Mouse (Mus musculus) lung, adult 18-20 months (tissue): ENCODE measurements around the gene Sigmar1.
"Not testable (repeated sequence)": the region's sequence is repeated elsewhere in the genome, so short reads cannot be mapped to it uniquely, and the experiment has no call there.

Experiments used
- DNase-seq, 2 experiments: peaks; one replicate each; pipeline ENCODE4 v3.0.0; 2022; ENCODE audit warnings: mixed read lengths in 2 of 2

The Sigmar1 gene

DNA sequence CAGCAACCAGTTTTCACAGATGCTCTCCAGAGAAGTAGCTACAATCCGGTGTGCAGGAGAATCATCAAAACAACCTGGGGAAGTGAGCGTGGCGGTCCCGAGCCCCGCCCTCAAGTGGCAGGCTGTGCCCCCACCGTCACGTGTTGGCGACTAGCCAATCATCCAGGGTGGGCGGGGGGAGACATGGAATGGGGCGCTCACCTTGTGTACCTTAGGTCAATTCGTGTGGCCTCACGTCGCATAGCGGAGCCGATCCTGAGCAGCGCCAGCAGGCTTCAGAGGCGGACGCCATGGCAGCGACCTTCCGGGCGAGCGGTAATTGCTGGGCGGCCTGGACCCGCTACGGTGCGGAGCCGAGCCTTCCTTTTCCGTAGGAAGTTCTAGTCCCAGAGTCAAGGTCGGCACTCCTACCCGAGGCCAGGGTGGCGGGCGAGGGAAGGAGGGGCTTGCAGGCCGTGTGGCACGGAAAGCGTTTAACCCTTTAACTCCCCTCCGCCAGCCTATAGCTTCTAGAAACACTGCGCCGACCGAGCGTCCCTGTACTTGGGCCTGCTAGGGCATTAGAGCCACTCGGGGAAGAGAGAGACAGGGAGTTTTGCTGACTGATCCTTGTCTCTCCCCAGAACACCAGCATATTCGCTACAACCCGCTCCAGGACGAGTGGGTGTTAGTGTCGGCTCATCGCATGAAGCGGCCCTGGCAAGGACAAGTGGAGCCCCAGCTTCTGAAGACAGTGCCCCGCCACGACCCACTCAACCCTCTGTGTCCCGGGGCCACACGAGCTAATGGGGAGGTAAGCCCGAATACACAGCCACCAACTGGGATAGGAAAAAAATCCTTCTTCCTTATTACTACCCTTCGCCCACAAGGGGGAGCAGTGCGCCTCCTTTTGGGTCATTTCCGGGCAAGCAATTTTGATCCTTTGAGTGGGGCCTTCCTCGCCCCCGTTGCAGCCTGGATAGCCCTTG lies at the start of gene Sigmar1:
Gene Sigmar1, minus strand, starts transcription at position 820 of the 968 bp plus-strand sequence.
- DNase-seq, result peak; percentile 88 to 91

DNA sequence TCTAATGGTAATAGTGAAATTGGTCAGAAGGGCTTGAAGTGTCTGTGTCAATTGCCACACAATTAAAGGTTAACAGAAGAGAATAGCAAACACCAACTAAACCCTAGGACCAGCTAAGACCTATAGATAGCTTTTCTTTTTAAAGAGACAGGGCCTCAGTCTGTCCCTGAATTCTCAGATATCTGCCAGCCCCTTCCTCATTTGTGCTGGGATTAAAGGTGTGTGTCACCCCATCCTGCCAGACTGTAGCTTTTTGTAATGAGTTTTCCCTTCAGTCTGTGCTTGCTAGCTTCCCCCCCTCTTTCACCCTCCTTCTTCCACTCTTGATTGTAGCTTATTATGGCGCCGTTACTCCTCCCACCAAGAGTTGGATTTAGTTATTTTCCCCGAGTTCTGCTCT lies 27.2 kb upstream of the Sigmar1 start:
- not testable (repeated sequence) for DNase-seq

DNA sequence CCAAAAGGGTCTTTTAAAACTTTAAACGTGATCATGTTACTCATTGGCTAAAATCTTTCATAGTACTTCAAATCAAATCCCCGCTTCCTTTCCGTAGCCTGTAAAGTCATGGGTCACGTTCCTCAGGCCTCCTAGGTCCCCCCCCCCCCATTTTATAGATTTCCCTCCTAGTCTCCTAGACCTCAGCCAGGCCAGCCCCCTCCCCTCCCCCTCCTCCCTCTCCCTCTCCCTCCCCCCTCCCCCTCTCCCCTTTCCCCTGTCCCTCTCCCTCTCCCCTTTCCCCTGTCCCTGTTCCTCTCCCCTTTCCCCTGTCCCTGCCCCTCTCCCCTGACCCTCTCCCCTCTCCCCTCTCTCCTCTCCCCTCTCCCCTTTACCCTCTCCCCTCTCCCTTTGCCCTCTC lies 26.8 kb upstream of the Sigmar1 start:
- DNase-seq, result not testable (repeated sequence)

DNA sequence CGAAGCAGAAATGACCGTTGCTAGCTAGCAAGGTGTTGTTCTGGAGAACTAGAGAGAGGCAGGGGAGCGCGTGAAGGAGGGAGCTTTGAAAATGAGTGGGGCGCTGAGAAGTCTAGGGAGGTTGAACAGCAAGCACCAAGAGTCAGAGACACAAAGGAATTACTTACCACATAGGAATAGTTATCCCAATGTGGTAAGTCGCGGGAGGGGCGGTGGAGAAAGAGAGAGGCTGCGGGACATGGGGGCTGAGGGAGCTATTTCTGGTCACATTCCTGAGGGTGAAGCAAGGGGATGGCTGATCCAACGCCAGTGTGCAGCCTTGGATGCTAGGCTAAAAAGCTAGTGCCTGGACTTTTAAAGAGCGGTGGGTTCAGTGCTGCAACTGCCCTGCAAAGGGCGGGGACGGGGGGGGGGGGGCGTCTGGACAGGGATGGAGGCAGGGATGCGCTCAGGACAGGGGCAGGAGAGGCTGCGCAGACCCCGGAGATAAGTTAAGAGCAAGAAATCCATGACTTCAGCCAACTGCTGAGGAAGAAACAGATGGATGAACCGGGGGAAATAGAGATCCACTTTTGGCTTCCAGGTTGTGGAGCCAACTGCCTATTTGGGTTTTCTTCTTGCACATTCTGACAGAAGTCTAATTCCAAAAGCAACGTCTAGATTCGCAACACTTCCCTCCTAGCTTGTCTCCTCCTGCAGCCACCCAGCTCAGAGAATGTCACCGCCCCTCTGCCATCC lies 26.0 kb upstream of the Sigmar1 start:
- not testable (repeated sequence) for DNase-seq

DNA sequence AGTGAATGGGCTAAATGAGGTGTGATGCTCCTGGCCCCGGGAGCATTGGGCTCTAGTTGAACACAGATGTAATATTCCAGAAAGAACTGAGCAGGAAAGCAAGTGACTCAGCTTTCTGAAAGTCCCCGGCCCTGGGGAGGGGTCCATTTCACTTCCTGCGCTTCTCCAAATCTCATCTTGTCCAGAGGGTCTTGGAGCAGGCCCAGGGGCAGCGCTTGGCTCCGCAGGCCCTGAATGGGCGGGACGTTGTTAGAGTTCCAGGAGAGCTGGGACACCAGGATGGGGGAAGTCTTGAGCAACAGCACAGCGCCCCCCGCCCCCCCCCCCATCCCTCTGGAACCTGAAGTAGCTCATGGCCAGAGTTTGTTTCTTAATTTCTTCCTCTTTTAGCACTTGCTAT lies 25.3 kb upstream of the Sigmar1 start:
- DNase-seq, result not testable (repeated sequence)

DNA sequence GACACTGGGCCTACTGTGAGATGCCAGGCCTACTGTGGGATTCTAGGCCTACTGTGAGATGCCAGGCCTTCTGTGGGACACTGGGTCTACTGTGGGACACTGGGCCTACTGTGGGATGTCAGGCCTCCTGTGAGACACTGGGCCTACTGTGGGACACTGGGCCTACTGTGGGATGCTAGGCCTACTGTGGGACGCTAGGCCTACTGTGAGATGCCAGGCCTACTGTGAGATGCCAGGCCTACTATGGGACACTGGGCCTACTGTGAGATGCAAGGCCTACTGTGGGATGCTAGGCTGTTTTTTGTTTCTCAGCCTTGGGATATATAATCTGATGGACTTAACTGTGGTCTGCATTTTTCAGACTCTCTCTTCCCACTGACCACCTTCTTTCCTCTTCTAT lies 19.9 kb upstream of the Sigmar1 start:
- not testable (repeated sequence) for DNase-seq

DNA sequence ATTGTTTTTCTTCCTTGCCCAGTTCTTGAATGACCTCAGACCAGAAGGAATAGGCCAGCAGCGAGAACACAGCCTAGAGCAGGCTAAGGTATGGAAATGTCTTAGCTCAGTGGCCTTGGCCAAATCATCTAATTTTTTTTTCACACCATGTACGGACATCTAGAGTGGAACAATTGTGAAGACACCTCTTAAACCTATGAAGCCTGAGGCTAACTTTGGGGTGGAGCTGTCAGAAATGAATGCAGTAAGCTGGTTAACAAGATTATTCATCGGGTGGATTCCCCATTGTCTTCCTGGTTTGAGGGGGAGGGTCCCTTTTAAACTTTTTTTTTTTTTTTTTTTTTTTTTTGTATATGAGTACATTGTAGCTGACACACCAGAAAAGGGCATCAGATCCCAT lies 18.5 kb upstream of the Sigmar1 start:
- DNase-seq, result not testable (repeated sequence)

DNA sequence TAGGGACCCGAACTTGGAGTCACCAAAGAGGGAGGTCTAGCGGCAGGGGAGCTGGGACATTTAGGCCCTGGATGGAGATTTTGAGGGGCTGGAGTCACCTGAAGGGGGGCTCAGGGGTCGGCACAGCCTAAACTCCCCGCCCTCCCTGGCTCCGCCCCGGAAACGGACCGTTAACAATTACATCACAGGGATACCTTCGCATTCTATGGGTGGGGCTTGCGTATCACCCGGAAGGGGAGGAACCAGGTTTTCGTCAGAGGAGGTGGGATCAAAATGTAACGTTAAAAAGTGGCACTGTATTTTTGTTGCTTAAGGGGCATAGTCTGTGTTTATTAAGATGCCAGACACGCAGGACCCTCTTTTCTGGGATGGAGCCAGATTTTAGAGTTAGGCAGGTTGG lies 18.0 kb upstream of the Sigmar1 start, which contains the start of gene Ccl27a:
Gene Ccl27a, minus strand, starts transcription at position 246 of the 400 bp plus-strand sequence.
- DNase-seq, result peak; percentile 89 to 93

DNA sequence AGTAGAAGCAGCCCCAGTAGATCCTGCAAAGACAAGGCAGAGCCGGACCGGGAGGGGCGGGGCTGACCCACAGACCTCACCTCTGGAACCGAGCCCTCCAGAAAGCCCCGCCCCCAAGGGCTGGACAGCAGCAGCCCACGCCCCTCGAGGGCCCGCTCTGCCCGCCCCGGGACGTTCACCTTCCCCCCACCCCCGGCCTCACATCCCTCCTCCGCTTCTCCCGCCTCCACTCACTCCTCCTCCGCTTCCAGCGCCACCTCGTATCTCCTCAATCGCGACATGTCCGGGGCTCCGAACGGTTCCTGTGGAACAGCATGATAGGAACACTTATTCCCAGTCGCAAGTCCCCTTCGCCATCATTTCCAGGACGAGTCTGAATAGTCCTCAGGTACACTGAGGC lies 17.5 kb upstream of the Sigmar1 start:
- DNase-seq, result peak; percentile 83 to 88

DNA sequence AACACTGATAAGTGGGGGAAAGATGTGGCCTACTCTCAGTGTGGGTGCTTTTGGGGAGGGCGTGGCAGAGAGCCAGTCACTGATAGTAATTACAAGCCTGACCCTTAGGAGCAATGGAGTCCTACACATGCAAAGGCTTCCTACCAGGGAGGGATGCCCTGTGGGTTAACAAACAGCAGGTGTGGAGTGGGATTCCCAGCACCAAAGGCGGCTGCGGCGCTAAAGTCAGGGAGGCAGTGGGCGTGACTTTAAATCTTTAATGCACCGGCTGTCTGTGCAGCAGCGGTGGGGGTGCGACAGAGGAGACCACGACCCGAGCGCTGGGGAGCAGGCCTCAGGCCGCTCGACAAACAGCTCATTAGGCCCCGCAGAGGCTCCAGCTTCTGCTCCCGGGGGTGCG lies 17.0 kb upstream of the Sigmar1 start:
- DNase-seq, result not testable (repeated sequence)

DNA sequence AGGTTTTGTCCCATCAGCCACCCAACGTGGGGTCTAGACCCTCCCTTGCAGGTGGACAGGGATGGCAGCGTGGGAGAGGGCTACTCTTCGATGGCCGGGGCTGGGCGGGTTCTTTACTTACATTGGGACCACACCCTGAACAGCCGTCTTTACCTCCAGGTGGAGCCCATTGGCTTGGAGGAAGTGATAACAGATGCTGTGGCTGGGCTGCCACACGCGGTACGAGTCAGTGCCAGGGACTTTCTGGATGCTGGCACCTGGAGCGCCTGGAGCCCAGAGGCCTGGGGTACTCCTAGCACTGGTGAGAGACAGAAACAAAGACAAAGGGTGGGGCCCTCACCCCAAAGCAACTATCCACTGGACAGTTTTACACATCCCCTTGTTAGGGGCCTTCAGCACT lies 11.3 kb upstream of the Sigmar1 start:
- not testable (repeated sequence) for DNase-seq

DNA sequence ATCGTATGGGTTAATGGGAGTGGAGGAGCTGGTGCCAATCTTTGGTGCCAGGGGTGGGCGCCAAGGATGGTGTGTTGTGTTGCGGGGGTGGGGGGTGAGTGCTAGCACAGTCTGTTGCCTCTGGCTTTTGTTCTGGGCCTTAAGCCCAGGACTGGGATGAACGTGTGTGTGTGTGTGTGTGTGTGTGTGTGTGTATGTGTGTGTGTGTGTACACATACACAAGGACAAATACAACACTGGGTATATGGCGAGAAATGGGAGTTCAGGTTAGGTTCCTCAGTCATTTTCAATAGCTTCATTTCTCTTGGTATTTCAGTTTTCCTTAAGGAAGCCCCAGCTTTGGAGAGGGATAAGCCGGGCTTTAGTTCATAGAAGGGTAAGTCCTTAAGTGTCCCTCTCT lies 7.2 kb upstream of the Sigmar1 start:
- DNase-seq, result not testable (repeated sequence)

DNA sequence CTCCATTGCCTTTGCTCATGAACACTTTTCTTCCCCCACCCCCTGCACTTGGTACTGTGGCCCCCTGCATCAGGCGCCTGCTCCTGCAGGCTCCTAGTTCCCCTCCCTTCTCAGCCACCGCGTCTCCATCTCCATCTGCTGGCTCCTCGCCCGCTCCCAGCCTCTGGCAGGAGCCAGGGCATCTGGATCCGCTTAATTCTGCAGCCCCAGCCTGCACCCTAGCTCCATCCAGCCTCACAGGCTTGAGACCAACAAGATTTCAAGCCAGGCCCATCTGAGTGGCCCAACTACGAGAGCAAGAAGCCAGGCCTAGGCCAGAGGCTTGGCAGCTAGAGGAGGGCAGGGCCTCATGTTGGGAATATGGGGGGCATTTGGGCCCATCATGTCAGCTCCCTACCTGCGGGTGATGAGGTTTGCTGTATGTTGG lies 6.7 kb upstream of the Sigmar1 start:
- DNase-seq, result peak; percentile 38 to 40

DNA sequence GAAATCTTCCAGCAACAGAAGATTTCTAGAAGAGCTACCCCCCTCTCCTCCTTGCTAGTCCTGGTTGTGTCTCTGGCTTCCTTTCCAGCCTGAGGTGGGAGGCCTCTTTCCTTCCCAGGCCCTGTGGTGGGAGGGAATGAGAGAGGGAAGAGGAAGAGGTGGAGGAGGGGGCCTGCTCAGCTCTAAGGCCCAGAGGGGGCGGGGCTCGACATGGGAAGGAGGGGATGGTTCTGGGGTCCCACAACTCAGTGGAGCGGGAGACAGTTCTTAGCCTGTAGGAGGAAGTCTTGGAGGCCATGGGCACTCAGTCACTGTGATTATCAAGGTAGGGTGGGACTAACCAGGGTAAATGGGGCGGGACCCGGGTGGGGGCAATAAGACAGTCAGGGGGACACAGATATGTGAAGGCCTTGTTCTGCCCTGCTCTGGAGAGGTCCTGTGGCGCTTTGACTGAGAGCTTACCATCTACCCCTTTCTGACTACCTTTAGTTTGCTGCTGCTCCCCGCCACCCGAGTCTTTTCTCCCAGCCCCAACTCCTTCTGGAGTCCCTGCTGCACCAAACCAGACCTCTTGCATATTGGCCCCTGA lies 6.2 kb upstream of the Sigmar1 start:
- no peak for DNase-seq

DNA sequence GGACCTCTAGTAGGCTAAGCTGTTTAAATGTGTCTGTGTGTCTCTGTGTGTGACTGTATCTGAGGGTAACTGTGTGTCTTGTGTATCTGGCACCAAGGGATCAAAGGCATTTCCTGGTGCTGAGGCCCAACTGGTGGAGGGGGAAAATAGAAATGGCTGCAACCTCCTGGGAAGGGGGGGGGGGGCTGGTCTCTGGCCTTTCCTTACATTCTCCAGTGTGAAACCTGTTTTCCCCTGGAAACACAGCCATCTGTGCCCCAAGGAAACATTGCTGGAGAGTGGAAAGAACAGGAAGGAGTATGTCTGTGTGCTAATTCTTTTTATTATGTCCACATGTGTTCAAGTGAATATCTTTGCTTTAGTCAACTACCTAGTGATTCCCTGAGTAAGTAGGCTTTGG lies 5.7 kb upstream of the Sigmar1 start:
- DNase-seq, result no peak

DNA sequence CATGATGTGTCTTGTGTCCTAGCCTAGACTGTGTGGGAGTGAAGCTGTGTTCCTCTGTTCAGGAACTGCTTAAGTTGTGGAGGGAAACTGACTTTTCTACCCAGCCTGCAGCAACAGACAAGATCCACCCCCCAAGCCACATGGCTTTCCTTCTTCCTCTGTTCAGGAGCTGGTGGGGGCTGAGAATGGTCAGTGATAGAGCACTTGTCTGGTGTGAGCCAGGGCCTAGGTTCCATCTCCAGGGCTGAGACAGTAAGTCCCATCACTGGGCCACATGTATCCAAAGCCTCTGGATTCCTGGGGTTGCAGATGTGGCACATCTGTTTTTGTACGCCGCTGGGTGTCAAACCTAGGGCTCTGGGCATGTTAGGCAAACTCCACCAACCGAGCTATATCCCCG lies 5.0 kb upstream of the Sigmar1 start:
- no peak for DNase-seq

DNA sequence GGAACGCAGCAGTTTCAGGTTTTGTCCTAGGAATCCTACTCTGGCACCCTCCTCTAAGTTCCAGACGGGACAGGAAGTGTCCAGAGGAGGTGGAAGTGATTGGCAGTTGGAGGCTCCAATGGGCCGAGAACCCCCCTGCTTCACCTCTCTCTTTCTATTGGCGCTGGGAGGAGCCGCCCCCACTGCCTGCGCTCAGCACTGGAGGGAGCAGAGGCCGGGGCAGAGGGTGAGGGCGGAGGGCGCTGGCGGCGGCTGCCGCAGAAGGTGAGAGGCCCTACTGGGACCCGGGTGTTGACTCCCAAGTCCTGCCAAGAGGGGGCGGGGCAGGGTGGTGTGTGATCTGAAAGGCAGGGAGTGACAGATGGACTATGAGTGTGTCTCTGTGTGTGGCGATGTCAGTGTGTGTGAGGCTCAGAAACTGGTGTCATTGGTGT lies 4.3 kb upstream of the Sigmar1 start:
- DNase-seq, result peak; percentile 96 to 97

DNA sequence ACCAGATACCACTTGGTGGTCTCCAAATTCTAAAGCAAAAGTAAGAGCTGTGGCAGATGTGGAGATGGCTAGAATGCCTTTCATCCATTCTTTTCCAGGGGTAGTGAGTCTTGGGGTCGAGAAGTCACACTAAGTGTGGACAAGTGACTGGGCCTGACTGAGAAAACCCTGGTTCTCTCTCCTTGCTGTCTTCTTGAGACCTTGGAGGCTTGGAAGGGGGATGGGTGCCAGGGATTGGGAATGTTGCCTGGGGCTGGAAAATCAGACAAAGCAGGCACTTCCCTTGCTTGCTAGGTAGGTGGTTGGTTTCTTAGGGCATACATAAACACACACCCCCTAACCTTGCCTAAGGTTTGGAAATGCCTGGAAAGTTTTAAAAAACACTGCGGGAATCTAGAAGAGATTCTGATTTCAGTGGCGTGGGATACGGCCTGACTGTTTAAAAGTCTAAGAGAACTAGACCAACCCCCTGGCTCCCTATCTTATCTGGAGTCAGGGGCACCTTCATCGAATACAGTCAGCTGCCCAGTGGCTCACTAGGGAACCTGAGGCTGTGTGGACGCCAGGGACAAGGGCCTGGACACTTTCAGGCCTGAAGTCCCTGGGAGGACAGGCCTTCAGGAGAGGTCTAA lies 3.8 kb upstream of the Sigmar1 start:
- DNase-seq, result no peak

DNA sequence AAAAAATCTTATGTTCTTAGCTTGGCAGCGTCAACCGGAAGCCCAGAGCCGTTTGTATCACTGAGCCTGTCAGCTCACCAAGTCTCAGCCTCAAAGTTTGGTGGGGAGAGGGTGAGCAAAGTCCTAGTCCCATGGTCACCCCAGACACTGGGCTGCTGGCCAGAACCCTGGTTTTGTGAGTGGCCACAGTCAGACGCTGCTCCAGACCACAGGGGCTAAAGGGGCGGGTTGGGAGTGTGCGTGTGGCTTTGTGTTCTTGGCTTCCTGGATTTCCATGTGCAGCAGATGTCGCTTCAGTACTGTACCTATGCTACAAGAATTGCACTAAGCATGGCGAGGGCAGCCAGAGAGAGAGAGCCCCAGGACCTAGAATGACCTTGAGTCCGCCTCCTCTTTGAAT lies 3.2 kb upstream of the Sigmar1 start:
- DNase-seq, result no peak

DNA sequence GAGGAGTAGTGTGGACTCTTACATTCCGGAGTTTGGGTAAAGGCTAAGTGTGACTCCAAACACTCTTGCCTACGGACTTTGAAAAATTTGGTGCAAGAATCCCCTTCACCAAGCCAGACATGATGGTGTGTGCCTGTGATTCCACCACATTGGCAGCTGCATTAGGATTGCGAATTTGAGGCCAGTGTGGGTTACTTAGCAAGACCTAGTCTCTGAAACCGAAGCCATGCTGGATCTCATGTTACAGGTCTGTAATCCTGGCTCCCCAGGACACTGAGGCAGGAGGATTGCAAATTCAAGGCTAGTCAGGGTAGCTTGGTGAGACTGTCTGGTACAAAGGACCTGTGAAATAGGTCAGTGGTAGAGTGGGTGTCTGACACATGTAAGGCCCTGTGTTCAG lies 2.7 kb upstream of the Sigmar1 start:
- DNase-seq, result no peak

DNA sequence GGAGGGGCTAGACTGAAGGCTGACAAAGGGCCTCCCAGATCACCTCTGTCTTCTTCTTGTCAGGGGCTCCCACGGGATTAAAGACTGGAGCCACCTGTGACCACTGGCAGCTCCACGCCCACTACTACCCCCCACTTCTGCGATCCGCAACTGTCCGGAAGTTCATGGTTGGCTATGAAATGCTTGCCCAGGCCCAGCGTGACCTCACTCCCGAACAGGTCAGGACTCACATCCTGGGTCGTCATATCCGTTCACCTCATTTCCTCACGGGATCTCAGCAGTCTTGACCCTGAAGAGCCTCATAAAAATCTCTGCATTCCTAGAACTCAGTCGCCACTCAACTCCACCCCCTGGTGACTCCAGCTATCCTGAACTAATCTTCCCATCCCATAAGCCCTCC lies 2.1 kb upstream of the Sigmar1 start:
- no peak for DNase-seq

DNA sequence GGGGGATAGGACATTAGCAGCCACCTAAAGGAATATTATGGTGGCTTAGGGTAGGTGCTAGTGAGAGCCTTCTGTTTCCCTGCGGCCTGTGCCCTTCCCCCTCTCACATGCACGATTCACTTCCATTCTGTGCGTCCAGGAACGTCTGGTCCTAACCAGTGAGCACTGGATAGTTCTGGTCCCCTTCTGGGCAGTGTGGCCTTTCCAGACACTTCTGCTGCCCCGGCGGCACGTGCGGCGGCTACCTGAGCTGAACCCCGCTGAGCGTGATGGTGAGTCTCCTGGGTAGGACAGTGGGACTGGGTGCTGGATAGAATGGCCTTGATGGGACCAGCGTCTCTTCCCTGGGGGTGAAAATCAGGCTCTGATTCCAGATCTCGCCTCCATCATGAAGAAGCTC lies 1.4 kb upstream of the Sigmar1 start:
- no peak for DNase-seq

DNA sequence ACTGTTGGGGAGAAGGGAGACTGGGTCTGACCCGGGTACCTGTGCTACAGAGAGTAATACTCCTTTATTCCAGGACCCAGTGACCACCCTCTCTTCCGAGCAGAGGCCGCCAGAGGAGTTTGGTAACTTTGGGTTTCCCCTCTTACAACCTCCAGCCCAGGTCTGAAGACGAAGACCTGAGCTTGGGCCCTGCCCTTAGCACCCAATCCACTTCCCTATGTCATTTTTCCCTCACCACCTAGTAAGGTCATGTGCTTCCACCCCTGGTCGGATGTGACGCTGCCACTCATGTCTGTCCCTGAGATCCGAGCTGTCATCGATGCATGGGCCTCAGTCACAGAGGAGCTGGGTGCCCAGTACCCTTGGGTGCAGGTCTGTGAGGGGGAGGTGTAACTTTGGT lies 483 bp upstream of the Sigmar1 start:
- no peak for DNase-seq
